Mouse (Mus musculus) regulatory T cell (primary cell): ENCODE data around the gene Stk11ip.

Experiments
- in situ Hi-C: fragments of 300-600 bp; cut with MboI, MseI; formaldehyde crosslinking; loops from one replicate; pipeline ENCODE4 v1.15.1; 2025; ENCODE audit warnings: high pct_unique_total_duplicates

Gene Stk11ip

GRCm38 (mm10) chr1:75502945-75503650, 18.2 kb upstream of the Stk11ip start:
- in situ Hi-C loops, result no loop called here

GRCm38 (mm10) chr1:75503651-75503980, 17.7 kb upstream of the Stk11ip start:
- in situ Hi-C loops, result no loop called here

GRCm38 (mm10) chr1:75504256-75505045, 16.9 kb upstream of the Stk11ip start:
- in situ Hi-C loops, result no loop called here

- in situ Hi-C loops, result no loop called here
These were observed 16.0 kb upstream of the Stk11ip start for GRCm38 (mm10) chr1:75505159-75505955.

GRCm38 (mm10) chr1:75505956-75506831, 15.1 kb upstream of the Stk11ip start, which contains the start of gene Obsl1:
Gene Obsl1, minus strand, starts transcription at chr1:75506452.
- in situ Hi-C loops, result no loop called here

GRCm38 (mm10) chr1:75507006-75507405, 14.3 kb upstream of the Stk11ip start, which contains the start of gene Inha:
Gene Inha, plus strand, starts transcription at chr1:75507077.
- in situ Hi-C loops, result no loop called here

- in situ Hi-C loops, result no loop called here
These were observed 11.7 kb upstream of the Stk11ip start for GRCm38 (mm10) chr1:75509586-75509985.

- in situ Hi-C loops, result no loop called here
These were observed 11.2 kb upstream of the Stk11ip start for GRCm38 (mm10) chr1:75510154-75510553.

GRCm38 (mm10) chr1:75511437-75512210, 9.7 kb upstream of the Stk11ip start:
- in situ Hi-C loops, result no loop called here

GRCm38 (mm10) chr1:75512550-75512949, 8.8 kb upstream of the Stk11ip start:
- in situ Hi-C loops, result no loop called here

- in situ Hi-C loops, result no loop called here
These were observed 4.5 kb upstream of the Stk11ip start for GRCm38 (mm10) chr1:75516703-75517380.

GRCm38 (mm10) chr1:75517984-75518383, 3.3 kb upstream of the Stk11ip start:
- in situ Hi-C loops, result no loop called here

GRCm38 (mm10) chr1:75518427-75518826, 2.9 kb upstream of the Stk11ip start:
- in situ Hi-C loops, result no loop called here

GRCm38 (mm10) chr1:75519576-75519975, 1.8 kb upstream of the Stk11ip start:
- in situ Hi-C loops, result no loop called here

GRCm38 (mm10) chr1:75524679-75525078, 3.4 kb downstream of the Stk11ip start:
- in situ Hi-C loops, result loop anchor here (5.0 kb wide), 1 partner anchor 47 kb away; the partner anchor contains the start of genes Chpf and Tmem198

GRCm38 (mm10) chr1:75530546-75530945, 9.2 kb downstream of the Stk11ip start:
- in situ Hi-C loops, result no loop called here

GRCm38 (mm10) chr1:75532280-75533172, 11.2 kb downstream of the Stk11ip start:
- in situ Hi-C loops, result no loop called here
